Mouse (Mus musculus) liver, embryonic 16.5 days (tissue): Measurements from ENCODE around the gene Zdhhc20. TPM values are rescaled to one million over a fixed set of nuclear protein-coding genes. Genes with fewer than 3 reads are reported as not detected.
"Not testable (repeated sequence)": the region's sequence is repeated elsewhere in the genome, so short reads cannot be mapped to it uniquely, and the experiment has no call there.

Experiments
- ATAC-seq: fragments of 200-750 bp; cut with Nextera tagmentation; 2 replicates; pipeline ENCODE4 v1.8.0; 2017; ENCODE audit warnings: low read depth, mild to moderate bottlenecking, moderate number of reproducible peaks, moderate library complexity
- H3K27ac ChIP-seq: fragments of 300-500 bp; sonication (generic); 2 replicates; pipeline ENCODE4 v1.5.1; 2014; ENCODE audit warnings: mild to moderate bottlenecking, low read length
- H3K27me3 ChIP-seq: fragments of 300-500 bp; sonication (generic); 2 replicates; pipeline ENCODE4 v1.6.1; 2014; ENCODE audit warnings: low read depth, low read length, mixed read lengths; ENCODE audit not compliant: control insufficient read depth, insufficient read depth
- H3K36me3 ChIP-seq: fragments of 300-500 bp; sonication (generic); 2 replicates; pipeline ENCODE4 v1.6.1; 2014; ENCODE audit warnings: mild to moderate bottlenecking; ENCODE audit not compliant: control insufficient read depth, insufficient read depth
- H3K4me1 ChIP-seq: fragments of 300-500 bp; sonication (generic); 2 replicates; pipeline ENCODE4 v1.6.1; 2014; ENCODE audit warnings: low read depth, low read length, mixed read lengths; ENCODE audit not compliant: control insufficient read depth
- H3K4me2 ChIP-seq: fragments of 300-500 bp; sonication (generic); 2 replicates; pipeline ENCODE4 v1.6.1; 2014; ENCODE audit warnings: low read depth, low read length, mixed read lengths
- H3K4me3 ChIP-seq: fragments of 300-500 bp; sonication (generic); 2 replicates; pipeline ENCODE4 v1.5.1; 2014; ENCODE audit warnings: low read depth, mild to moderate bottlenecking, low read length
- H3K9ac ChIP-seq: fragments of 300-500 bp; sonication (generic); 2 replicates; pipeline ENCODE4 v1.6.1; 2014; ENCODE audit warnings: low read depth, low read length
- H3K9me3 ChIP-seq: fragments of 300-500 bp; sonication (generic); replicated peaks from 2 replicates; pipeline ENCODE4 v1.6.1; 2016; ENCODE audit warnings: low read length; ENCODE audit not compliant: control insufficient read depth
- WGBS: fragments of 180-500 bp; shearing (Covaris S2); extraction: QIAGEN DNeasy Blood & Tissue Kit; methylation state at CpG from one replicate; pipeline ENCODE4 v1.1.7; 2014; ENCODE audit not compliant: insufficient replicate concordance; 5-methylcytosine and 5-hydroxymethylcytosine counted together
- polyA plus RNA-seq: library from polyadenylated mRNA; unstranded; fragments of >200 nt; fragmentation: Nextera tagmentation; extraction: Ambion mirVana; gene quantifications from 2 replicates; pipeline ENCODE4 v1.2.1, GENCODE M21; 2015

Zdhhc20 gene
- polyA plus RNA-seq, 1 experiment from 2014 or later = 12.5 TPM

DNA sequence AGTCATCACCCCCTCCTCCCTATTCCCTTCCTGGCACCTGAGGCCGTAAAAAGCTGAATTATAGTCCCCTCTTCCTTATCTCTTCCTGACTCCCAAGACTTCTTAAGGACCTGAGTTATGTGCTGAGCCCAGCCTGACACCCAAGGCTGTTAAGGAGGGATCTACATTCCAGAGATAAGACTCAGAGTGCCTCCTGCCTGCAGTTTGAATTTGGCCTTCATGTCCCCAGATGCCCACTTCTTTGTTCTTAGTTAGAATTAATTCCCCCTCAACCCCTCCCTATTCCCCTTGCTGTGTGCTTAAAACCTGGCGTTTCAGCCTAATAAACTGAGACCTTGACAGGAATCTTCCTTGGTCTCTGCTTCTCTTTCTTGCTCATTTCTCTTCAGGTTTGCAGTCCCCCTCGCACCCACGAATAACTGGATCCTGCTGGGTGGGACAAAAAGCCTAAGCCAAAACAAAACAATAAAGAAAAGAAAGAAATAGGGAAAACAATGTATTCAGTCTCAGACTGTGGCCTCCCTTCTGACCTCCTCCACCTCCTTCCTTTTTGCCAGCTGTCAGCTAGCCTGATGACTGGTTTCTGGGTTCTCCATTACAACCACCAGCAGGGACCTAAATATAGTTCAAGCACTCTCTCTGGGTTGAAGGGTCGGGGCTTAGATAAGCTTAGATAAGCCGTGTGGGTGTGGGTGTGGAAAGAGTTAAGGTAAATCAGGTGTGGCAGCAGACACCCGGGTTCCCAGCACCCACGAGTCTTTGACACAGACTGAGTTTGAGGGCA lies 6.2 kb upstream of the Zdhhc20 start:
- not testable (repeated sequence) for H3K27ac ChIP-seq, H3K9ac ChIP-seq, H3K4me1 ChIP-seq, ATAC-seq, H3K36me3 ChIP-seq, H3K9me3 ChIP-seq, H3K4me2 ChIP-seq, H3K4me3 ChIP-seq, H3K27me3 ChIP-seq
- WGBS = 42% methylated on average over 8 of the region's 8 CpGs

GRCm38 (mm10) chr14:57894346-57894745 lies 4.3 kb upstream of the Zdhhc20 start:
- H3K36me3 ChIP-seq = no peaks in the 10 kb centered on the region
- H3K9me3 ChIP-seq = no peaks in the 10 kb centered on the region; the same call in 1 of the 2 replicates
- no peak overlapping the region for H3K4me2 ChIP-seq
- H3K4me1 ChIP-seq = peaks cover 4% of the 10 kb centered on the region
- no peaks in the 10 kb centered on the region for H3K27me3 ChIP-seq
- no peak overlapping the region for H3K4me3 ChIP-seq
- no peak for ATAC-seq
- no peak overlapping the region for H3K9ac ChIP-seq
- no peak overlapping the region for H3K27ac ChIP-seq
- 79% methylated on average over 2 of the region's 2 CpGs for WGBS

DNA sequence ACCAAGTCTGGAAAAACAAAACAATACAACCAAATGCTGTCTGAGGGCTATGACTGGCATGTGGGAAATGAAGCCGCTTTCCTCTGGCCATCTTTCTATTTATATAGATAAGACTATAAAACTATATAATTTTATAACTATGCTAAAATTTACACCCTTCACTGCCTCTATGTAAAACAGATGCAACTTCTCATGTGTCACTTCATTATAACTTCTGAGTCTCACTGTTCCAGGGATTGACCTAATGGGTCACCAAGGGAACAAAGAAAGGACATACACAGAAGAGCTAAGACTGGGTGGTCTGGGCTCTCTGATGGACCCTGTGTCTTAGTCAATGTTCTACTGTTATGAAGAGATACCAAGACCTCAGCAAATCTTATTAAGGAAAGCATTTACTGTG lies 2.9 kb upstream of the Zdhhc20 start:
- Histone ChIP-seq H3K27me3 (no peaks in the 10 kb centered on the region), H3K36me3 (no peaks in the 10 kb centered on the region), H3K4me3 (no peak overlapping the region), H3K9ac (no peak overlapping the region), H3K4me1 (peaks cover 9% of the 10 kb centered on the region), H3K9me3 (no peaks in the 10 kb centered on the region; the same call in 1 of the 2 replicates), H3K27ac (no peak overlapping the region), H3K4me2 (no peak overlapping the region)
- ATAC-seq = no peak
- WGBS = 87% methylated on average over 1 of the region's 1 CpGs

GRCm38 (mm10) chr14:57889541-57890010 lies 500 bp downstream of the Zdhhc20 start:
- H3K9me3 ChIP-seq = no peaks in the 10 kb centered on the region; the same call in 1 of the 2 replicates
- H3K27me3 ChIP-seq = no peaks in the 10 kb centered on the region
- peak overlapping the region; percentile 76 for H3K27ac ChIP-seq
- 0% methylated on average over 37 of the region's 37 CpGs for WGBS
- H3K9ac ChIP-seq = peak overlapping the region; percentile 80
- ATAC-seq = no peak
- peak overlapping the region; percentile 85 for H3K4me3 ChIP-seq
- peaks cover 12% of the 10 kb centered on the region for H3K4me1 ChIP-seq
- H3K4me2 ChIP-seq = peak overlapping the region; percentile 98
- no peaks in the 10 kb centered on the region for H3K36me3 ChIP-seq

DNA sequence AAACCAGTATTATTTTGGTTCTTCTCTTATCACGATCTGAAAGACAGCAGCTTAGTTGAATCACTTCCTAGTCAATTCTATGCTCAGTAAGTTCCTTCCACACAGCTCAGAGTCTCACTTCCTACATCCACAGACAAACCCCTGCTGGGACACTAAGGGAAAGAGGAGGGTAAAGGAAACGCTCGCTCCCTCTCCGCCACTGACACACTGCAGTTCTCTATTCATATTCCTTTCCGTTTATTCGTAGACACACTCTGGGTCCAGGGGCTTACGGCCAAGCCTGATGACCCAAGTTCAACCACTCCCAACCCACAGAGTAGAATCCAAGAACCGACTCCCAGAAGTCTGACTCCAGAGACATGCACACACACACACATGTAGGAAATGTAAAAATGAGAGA lies 2.9 kb downstream of the Zdhhc20 start:
- Histone ChIP-seq H3K4me3 (no peak overlapping the region), H3K9me3 (no peaks in the 10 kb centered on the region), H3K27ac (no peak overlapping the region), H3K9ac (no peak overlapping the region), H3K27me3 (no peaks in the 10 kb centered on the region), H3K36me3 (no peaks in the 10 kb centered on the region), H3K4me2 (0 out of 2 replicates have a peak overlapping the region, but pooled peaks have one; percentile 9), H3K4me1 (peaks cover 15% of the 10 kb centered on the region)
- ATAC-seq = no peak
- 23% methylated on average over 8 of the region's 8 CpGs for WGBS

- H3K36me3 ChIP-seq = no peaks in the 10 kb centered on the region
- no peak for ATAC-seq
- peaks cover 15% of the 10 kb centered on the region for H3K4me1 ChIP-seq
- H3K4me3 ChIP-seq = no peak overlapping the region
- no peak overlapping the region for H3K4me2 ChIP-seq
- H3K9me3 ChIP-seq = no peaks in the 10 kb centered on the region
- no peak overlapping the region for H3K27ac ChIP-seq
- no peak overlapping the region for H3K9ac ChIP-seq
- WGBS = 42% methylated on average over 2 of the region's 2 CpGs
- H3K27me3 ChIP-seq = no peaks in the 10 kb centered on the region
These were observed 4.0 kb downstream of the Zdhhc20 start for GRCm38 (mm10) chr14:57886032-57886431.

GRCm38 (mm10) chr14:57883341-57883740 lies 6.7 kb downstream of the Zdhhc20 start:
- H3K4me2 ChIP-seq = no peak overlapping the region
- 73% methylated on average over 3 of the region's 3 CpGs for WGBS
- H3K27ac ChIP-seq = no peak overlapping the region

DNA sequence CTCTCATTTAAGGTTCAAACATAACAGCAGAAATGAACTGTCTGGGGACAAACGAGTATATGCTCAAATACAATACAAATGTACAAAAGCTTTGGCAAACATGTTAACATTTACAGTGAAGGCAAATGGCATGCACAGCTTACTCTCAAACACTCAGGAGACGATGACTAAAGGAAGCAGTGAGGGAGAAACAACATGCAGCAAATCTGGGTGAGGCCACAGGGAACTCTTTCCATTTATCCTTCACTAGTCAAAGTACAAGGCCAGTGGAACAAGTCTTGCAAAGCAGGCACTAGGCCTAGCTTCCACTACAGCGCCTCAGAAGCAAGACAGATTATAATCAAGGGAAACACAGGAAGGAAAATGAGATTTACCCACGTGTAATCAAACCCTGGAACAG lies 7.4 kb downstream of the Zdhhc20 start:
- H3K27me3 ChIP-seq = no peaks in the 10 kb centered on the region
- H3K9ac ChIP-seq = no peak overlapping the region
- no peak overlapping the region for H3K27ac ChIP-seq
- no peak overlapping the region for H3K4me3 ChIP-seq
- no peak for ATAC-seq
- H3K4me1 ChIP-seq = peaks cover 6% of the 10 kb centered on the region
- no peaks in the 10 kb centered on the region for H3K36me3 ChIP-seq
- H3K9me3 ChIP-seq = no peaks in the 10 kb centered on the region
- 28% methylated on average over 4 of the region's 4 CpGs for WGBS
- H3K4me2 ChIP-seq = no peak overlapping the region

More at GRCm38 (mm10) chr14:57883341-57883740, 6.7 kb downstream of the Zdhhc20 start:
- Histone ChIP-seq H3K9ac (no peak overlapping the region), H3K9me3 (no peaks in the 10 kb centered on the region), H3K4me3 (no peak overlapping the region), H3K4me1 (peaks cover 6% of the 10 kb centered on the region), H3K36me3 (no peaks in the 10 kb centered on the region), H3K27me3 (no peaks in the 10 kb centered on the region)
- no peak for ATAC-seq

GRCm38 (mm10) chr14:57881793-57882192 lies 8.3 kb downstream of the Zdhhc20 start:
- peak; percentile 50; the same call in 1 of the 2 replicates for ATAC-seq
- no peak overlapping the region for H3K27ac ChIP-seq

More at GRCm38 (mm10) chr14:57881793-57882192, 8.3 kb downstream of the Zdhhc20 start:
- Histone ChIP-seq H3K9ac (no peak overlapping the region), H3K4me3 (no peak overlapping the region), H3K4me2 (no peak overlapping the region), H3K27me3 (no peaks in the 10 kb centered on the region), H3K4me1 (peaks cover 3% of the 10 kb centered on the region; the same call in 1 of the 2 replicates), H3K9me3 (no peaks in the 10 kb centered on the region), H3K36me3 (no peaks in the 10 kb centered on the region)
- 57% methylated on average over 4 of the region's 4 CpGs for WGBS
